Mouse (Mus musculus): Measurements from ENCODE around the gene Naa16.

DNA sequence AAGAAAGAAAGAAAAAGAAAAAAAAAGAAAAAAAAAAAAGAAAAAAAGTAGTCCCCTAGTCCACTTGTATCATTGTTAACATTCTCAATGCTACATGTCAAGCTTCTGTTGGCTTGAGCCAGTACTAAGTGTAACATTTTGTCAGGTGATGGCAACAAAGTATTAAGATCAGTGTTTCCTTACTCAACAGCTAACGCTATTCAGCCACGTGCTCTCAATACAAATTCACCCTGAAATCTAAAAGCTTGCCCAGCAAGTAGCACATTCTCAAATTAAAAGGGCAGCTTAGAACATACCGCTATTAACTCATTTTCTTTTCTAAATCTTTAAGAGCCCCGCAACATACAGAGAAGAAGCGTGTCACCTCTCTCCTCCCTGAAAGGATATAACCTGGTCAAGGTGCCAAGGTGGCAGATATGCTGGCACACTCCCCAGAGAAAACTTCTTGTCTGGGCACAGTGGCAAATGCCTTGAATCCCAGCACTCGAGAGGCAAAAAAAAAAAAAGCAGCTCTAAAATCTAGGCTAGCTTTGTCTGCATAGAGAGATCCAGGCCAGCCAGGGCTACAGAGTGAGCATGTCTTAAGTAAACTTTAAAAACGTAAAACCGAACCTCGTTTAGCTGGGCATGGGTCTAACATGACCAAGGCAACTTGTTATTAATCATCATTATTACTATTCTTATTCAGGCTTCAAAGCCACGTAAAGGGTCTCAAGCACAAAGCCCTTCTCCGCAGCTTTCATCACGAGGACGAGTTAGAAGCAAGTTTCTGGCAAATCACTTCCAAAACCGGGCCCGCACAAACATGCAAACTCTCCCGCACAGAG lies 927 bp downstream of the Naa16 start:
- TF ChIP-seq CTCF (IDR thresholded peaks at IDR 0.05; ENCODE audit: low read depth, low read length) = no peak
- no peak for TF ChIP-seq TAL1 (conservative IDR thresholded peaks at IDR 0.05; ENCODE audit: low read depth, low read length)
- TF ChIP-seq POLR2AphosphoS5 (IDR thresholded peaks at IDR 0.05; ENCODE audit: insufficient replicate concordance, low read depth, low read length) = no peak
- TF ChIP-seq GATA2 (IDR thresholded peaks at IDR 0.05; ENCODE audit: borderline replicate concordance, low read depth, low read length) = no peak
